Mouse (Mus musculus) kidney, embryonic 16.5 days (tissue): Measurements from ENCODE around the gene Olfr191. TPM values are rescaled to one million over a fixed set of nuclear protein-coding genes. Genes with fewer than 3 reads are reported as not detected.
"Not testable (repeated sequence)": the region's sequence is repeated elsewhere in the genome, so short reads cannot be mapped to it uniquely, and the experiment has no call there.

ENCODE experiments used
- ATAC-seq: fragments of 200-750 bp; cut with Nextera tagmentation; 2 replicates; pipeline ENCODE4 v1.8.0; 2017; ENCODE audit warnings: moderate TSS enrichment; ENCODE audit not compliant: low FRiP score, low TSS enrichment
- H3K27ac ChIP-seq: fragments of 300-500 bp; sonication (generic); 2 replicates; pipeline ENCODE4 v1.5.1; 2014; ENCODE audit warnings: low read length
- H3K27me3 ChIP-seq: fragments of 300-500 bp; sonication (generic); 2 replicates; pipeline ENCODE4 v1.6.1; 2014; ENCODE audit warnings: low read length, control low read depth, mixed read lengths; ENCODE audit not compliant: insufficient read depth
- H3K36me3 ChIP-seq: fragments of 300-500 bp; sonication (generic); 2 replicates; pipeline ENCODE4 v1.6.1; 2014; ENCODE audit warnings: low read length, control low read depth, mixed read lengths; ENCODE audit not compliant: insufficient read depth
- H3K4me1 ChIP-seq: fragments of 300-500 bp; sonication (generic); 2 replicates; pipeline ENCODE4 v1.6.1; 2014; ENCODE audit warnings: low read length, control low read depth, mixed read lengths; ENCODE audit not compliant: insufficient read depth
- H3K4me2 ChIP-seq: fragments of 300-500 bp; sonication (generic); replicated peaks from 2 replicates; pipeline ENCODE4 v1.6.1; 2014; ENCODE audit warnings: low read depth, low read length
- H3K4me3 ChIP-seq: fragments of 300-500 bp; sonication (generic); 2 replicates; pipeline ENCODE4 v1.5.1; 2014; ENCODE audit warnings: mild to moderate bottlenecking, low read length
- H3K9ac ChIP-seq: fragments of 300-500 bp; sonication (generic); replicated peaks from 2 replicates; pipeline ENCODE4 v1.6.1; 2014; ENCODE audit warnings: low read length
- H3K9me3 ChIP-seq: fragments of 300-500 bp; sonication (generic); 2 replicates; pipeline ENCODE4 v1.6.1; 2016; ENCODE audit warnings: low read length, control low read depth
- WGBS: fragments of 180-500 bp; shearing (Covaris S2); extraction: QIAGEN DNeasy Blood & Tissue Kit; methylation state at CpG from one replicate; pipeline ENCODE4 v1.1.7; 2014; 5-methylcytosine and 5-hydroxymethylcytosine counted together
- polyA plus RNA-seq: library from polyadenylated mRNA; unstranded; fragments of >200 nt; fragmentation: Nextera tagmentation; extraction: Ambion mirVana; gene quantifications from 2 replicates; pipeline ENCODE4 v1.2.1, GENCODE M21; 2015

The Olfr191 gene
- polyA plus RNA-seq, 1 experiment from 2014 or later: not detected

- ATAC-seq, H3K27ac ChIP-seq, H3K4me3 ChIP-seq, H3K36me3 ChIP-seq, H3K9ac ChIP-seq, H3K27me3 ChIP-seq, H3K9me3 ChIP-seq, H3K4me2 ChIP-seq, H3K4me1 ChIP-seq: not testable (repeated sequence)
- 70% methylated on average over 3 of the region's 3 CpGs for WGBS
Measured at GRCm38 (mm10) chr16:59062411-59062810, 27.2 kb downstream of the Olfr191 start.

- H3K9me3 ChIP-seq, H3K4me2 ChIP-seq, H3K9ac ChIP-seq, H3K4me1 ChIP-seq, ATAC-seq, H3K4me3 ChIP-seq, H3K27ac ChIP-seq, H3K27me3 ChIP-seq, H3K36me3 ChIP-seq: not testable (repeated sequence)
- 84% methylated on average over 2 of the region's 2 CpGs for WGBS
Measured at GRCm38 (mm10) chr16:59049286-59049685, 40.3 kb downstream of the Olfr191 start.

GRCm38 (mm10) chr16:59048860-59049259 is 40.8 kb downstream of the Olfr191 start:
- ATAC-seq: no peak
- H3K27me3 ChIP-seq: no peaks in the 10 kb centered on the region
- no peak overlapping the region for H3K4me3 ChIP-seq
- H3K27ac ChIP-seq: no peak overlapping the region
- H3K36me3 ChIP-seq: no peaks in the 10 kb centered on the region
- no peak overlapping the region for H3K4me2 ChIP-seq
- H3K9me3 ChIP-seq: no peaks in the 10 kb centered on the region
- H3K9ac ChIP-seq: no peak overlapping the region
- no peaks in the 10 kb centered on the region for H3K4me1 ChIP-seq
- 72% methylated on average over 1 of the region's 1 CpGs for WGBS

GRCm38 (mm10) chr16:59047579-59047978 is 42.0 kb downstream of the Olfr191 start:
- Histone ChIP-seq H3K9ac (no peak overlapping the region), H3K4me2 (no peak overlapping the region), H3K27ac (no peak overlapping the region), H3K27me3 (no peaks in the 10 kb centered on the region), H3K4me3 (no peak overlapping the region), H3K9me3 (no peaks in the 10 kb centered on the region), H3K36me3 (no peaks in the 10 kb centered on the region), H3K4me1 (no peaks in the 10 kb centered on the region)
- WGBS: 67% methylated on average over 4 of the region's 4 CpGs
- no peak for ATAC-seq

- Histone ChIP-seq H3K36me3 (no peaks in the 10 kb centered on the region), H3K27ac (no peak overlapping the region), H3K4me1 (no peaks in the 10 kb centered on the region), H3K4me3 (no peak overlapping the region), H3K27me3 (no peaks in the 10 kb centered on the region), H3K9ac (no peak overlapping the region), H3K4me2 (no peak overlapping the region), H3K9me3 (no peaks in the 10 kb centered on the region)
- WGBS: 83% methylated on average over 3 of the region's 3 CpGs
- no peak for ATAC-seq
Measured at GRCm38 (mm10) chr16:59045835-59046234, 43.8 kb downstream of the Olfr191 start.

GRCm38 (mm10) chr16:59039710-59040109 is 49.9 kb downstream of the Olfr191 start, which contains the start of gene Olfr187:
Gene Olfr187 (minus strand): TSS chr16:59039767.
- H3K27me3 ChIP-seq: no peaks in the 10 kb centered on the region
- H3K27ac ChIP-seq: no peak within 1 kb of the TSS
- no peak for ATAC-seq
- no peak within 1 kb of the TSS for H3K9ac ChIP-seq
- H3K9me3 ChIP-seq: no peaks in the 10 kb centered on the region
- WGBS: 78% methylated on average over 7 of the region's 7 CpGs
- H3K4me2 ChIP-seq: no peak within 1 kb of the TSS
- H3K4me1 ChIP-seq: no peaks in the 10 kb centered on the region
- H3K36me3 ChIP-seq: no peaks in the 10 kb centered on the region
- no peak within 1 kb of the TSS for H3K4me3 ChIP-seq

Other genes starting within 250 kb of the Olfr191 start
- gene Olfr177, start 215.1 kb downstream of the Olfr191 start, polyA plus RNA-seq: not detected in 2 replicates
- gene Olfr178, start 197.8 kb downstream of the Olfr191 start, polyA plus RNA-seq: not detected in 2 replicates
- not detected in 2 replicates for gene Olfr181, start 161.1 kb downstream of the Olfr191 start, polyA plus RNA-seq
- gene Olfr180, start 160.4 kb downstream of the Olfr191 start, polyA plus RNA-seq: not detected in 2 replicates
- gene Olfr183, start 94.5 kb downstream of the Olfr191 start, polyA plus RNA-seq: not detected in 2 replicates
- gene Olfr186, start 59.5 kb downstream of the Olfr191 start, polyA plus RNA-seq: not detected in 2 replicates
- gene Olfr187, start 50.1 kb downstream of the Olfr191 start, polyA plus RNA-seq: not detected in 2 replicates
- gene Olfr190, start 11.8 kb downstream of the Olfr191 start, polyA plus RNA-seq: not detected in 2 replicates
- gene Olfr193, start 22.1 kb upstream of the Olfr191 start, polyA plus RNA-seq: not detected in 2 replicates
- gene Olfr194, start 31.2 kb upstream of the Olfr191 start, polyA plus RNA-seq: not detected in 2 replicates
- gene Olfr195, start 57.2 kb upstream of the Olfr191 start, polyA plus RNA-seq: not detected in 2 replicates
- not detected in 2 replicates for gene Olfr196, start 80.6 kb upstream of the Olfr191 start, polyA plus RNA-seq
- gene Olfr198, start 113.7 kb upstream of the Olfr191 start, polyA plus RNA-seq: not detected in 2 replicates
- gene Olfr199, start 129.9 kb upstream of the Olfr191 start, polyA plus RNA-seq: not detected in 2 replicates
- not detected in 2 replicates for gene Olfr201, start 182.8 kb upstream of the Olfr191 start, polyA plus RNA-seq
- not detected in 2 replicates for gene Olfr202, start 197.0 kb upstream of the Olfr191 start, polyA plus RNA-seq
- not detected in 2 replicates for gene Olfr203, start 209.1 kb upstream of the Olfr191 start, polyA plus RNA-seq
- not detected in 2 replicates for gene Olfr204, start 228.4 kb upstream of the Olfr191 start, polyA plus RNA-seq
- gene Olfr205, start 241.3 kb upstream of the Olfr191 start, polyA plus RNA-seq: not detected in 2 replicates